Mouse (Mus musculus) adrenal gland, adult 2 months (tissue): ENCODE measurements around the gene Gm21812. TPM values are rescaled to one million over a fixed set of nuclear protein-coding genes. Genes with fewer than 3 reads are reported as not detected.
"Not testable (repeated sequence)": the region's sequence is repeated elsewhere in the genome, so short reads cannot be mapped to it uniquely, and the experiment has no call there.

Experiments
- DNase-seq: peaks from one replicate; pipeline ENCODE4 v3.0.0; 2021
- long read RNA-seq: library from polyadenylated mRNA; stranded (forward); transcript quantifications from one replicate; pipeline ENCODE4 v2.0.0, GENCODE M21; 2021
- polyA plus RNA-seq: library from polyadenylated mRNA; depleted of rRNA; stranded (reverse); fragments of >200 nt; gene quantifications from 2 replicates; pipeline ENCODE4 v1.2.3, GENCODE M21; 2012; rRNA removed
- total RNA-seq, 2 experiments: library from RNA; stranded (reverse); gene quantifications; 2 replicates each; pipeline ENCODE4 v1.2.3; 2021

Gene Gm21812
- total RNA-seq (not detected), polyA plus RNA-seq (not detected in 2 replicates)
- long read RNA-seq: 0 reads

- not testable (repeated sequence) for DNase-seq
Measured at GRCm38 (mm10) chrY:9347084-9347483, at the start of gene Gm21812. TSS of gene Gm21812 (minus strand) at chrY:9347184.

Other genes with a start within 250 kb of the Gm21812 start
- gene Gm21292, start 213.3 kb downstream of the Gm21812 start, total RNA-seq: not detected
- gene Gm21292, start 213.3 kb downstream of the Gm21812 start, polyA plus RNA-seq: not detected in 2 replicates
- not detected for gene Gm21721, start 145.0 kb downstream of the Gm21812 start, total RNA-seq
- not detected in 2 replicates for gene Gm21721, start 145.0 kb downstream of the Gm21812 start, polyA plus RNA-seq
- gene Gm21874, start 69.0 kb upstream of the Gm21812 start, total RNA-seq: not detected
- gene Gm21874, start 69.0 kb upstream of the Gm21812 start, polyA plus RNA-seq: not detected in 2 replicates